Mouse (Mus musculus) R1 (cell line): ENCODE measurements around the gene Psg17.
A peak's percentile ranks its signal among the peaks of the same experiment; 100 is the strongest.
"Not testable (repeated sequence)": the region's sequence is repeated elsewhere in the genome, so short reads cannot be mapped to it uniquely, and the experiment has no call there.

ENCODE experiments used
- DNase-seq: peaks from one replicate; pipeline ENCODE4 v3.0.0-alpha.2; 2018; ENCODE audit warnings: low read depth, low spot score

Gene Psg17

GRCm38 (mm10) chr7:18821507-18821906 lies at the start of gene Psg17:
TSS of gene Psg17 (minus strand) at chr7:18821607.
- no peak for DNase-seq

GRCm38 (mm10) chr7:18871031-18871430 lies 49.6 kb upstream of the Psg17 start, which contains the start of gene Pglyrp1:
TSS of gene Pglyrp1 (plus strand) at chr7:18871331.
- not testable (repeated sequence) for DNase-seq

DNA sequence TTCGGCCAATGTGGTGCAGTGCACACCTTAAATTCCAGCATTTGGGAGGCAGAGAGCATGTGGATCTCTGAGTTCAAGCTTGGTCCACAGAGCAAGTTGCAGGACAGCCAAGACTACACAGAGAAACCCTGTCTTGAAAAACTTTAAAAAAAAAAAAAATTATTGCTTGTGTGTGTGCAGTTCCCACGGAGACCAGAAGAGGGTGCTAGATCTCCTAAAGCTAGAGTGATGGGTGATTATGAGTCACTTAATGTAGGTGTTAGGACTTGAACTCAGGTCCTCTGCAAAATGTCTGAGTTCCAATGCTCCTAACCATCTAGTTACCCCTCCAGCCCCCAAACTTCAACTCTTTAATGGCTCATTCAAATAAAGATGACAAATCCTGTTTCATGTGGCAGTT lies 47.1 kb upstream of the Psg17 start:
- peak; percentile 43 for DNase-seq

GRCm38 (mm10) chr7:18862801-18863200 lies 41.4 kb upstream of the Psg17 start:
- no peak for DNase-seq

DNA sequence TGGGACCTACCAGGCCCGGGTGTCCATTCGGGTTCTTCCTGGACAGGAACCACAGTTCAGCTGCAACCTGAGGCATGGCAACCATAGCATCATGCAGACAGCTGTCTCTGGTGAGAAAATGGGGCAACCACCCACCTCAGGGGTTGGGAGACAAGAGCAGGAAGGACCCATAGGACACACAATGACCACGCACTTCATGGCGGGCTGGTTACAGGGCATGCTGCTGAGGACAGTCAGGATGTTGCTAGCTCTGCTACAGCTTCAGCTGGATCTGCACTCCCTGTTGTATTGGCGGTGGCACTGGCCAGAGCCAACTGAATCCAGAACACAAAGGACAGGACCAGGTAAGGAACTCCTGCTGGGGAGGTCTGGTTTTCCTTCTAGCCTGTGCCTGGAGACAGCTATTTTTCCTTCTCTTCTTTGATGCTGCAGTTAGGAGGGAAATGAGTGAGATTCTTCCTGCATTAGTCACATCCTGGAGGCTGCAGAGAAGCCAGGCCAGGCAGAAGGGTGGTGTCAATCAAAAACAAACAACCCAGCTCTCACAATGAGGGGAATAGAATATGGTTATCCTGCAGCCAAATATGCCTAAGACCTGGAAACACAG lies 37.0 kb upstream of the Psg17 start:
- peak; percentile 78 for DNase-seq

GRCm38 (mm10) chr7:18848395-18848794 lies 27.0 kb upstream of the Psg17 start:
- no peak for DNase-seq

GRCm38 (mm10) chr7:18844811-18845210 lies 23.4 kb upstream of the Psg17 start:
- DNase-seq = peak; percentile 46

- DNase-seq = no peak
These were observed 19.8 kb upstream of the Psg17 start for GRCm38 (mm10) chr7:18841174-18841567.

- peak; percentile 99 for DNase-seq
These were observed 19.2 kb upstream of the Psg17 start for GRCm38 (mm10) chr7:18840386-18841173.

- no peak for DNase-seq
These were observed 18.5 kb upstream of the Psg17 start, which contains the start of gene Mill2 for GRCm38 (mm10) chr7:18839865-18840264. TSS of gene Mill2 (plus strand) at chr7:18839966.

DNA sequence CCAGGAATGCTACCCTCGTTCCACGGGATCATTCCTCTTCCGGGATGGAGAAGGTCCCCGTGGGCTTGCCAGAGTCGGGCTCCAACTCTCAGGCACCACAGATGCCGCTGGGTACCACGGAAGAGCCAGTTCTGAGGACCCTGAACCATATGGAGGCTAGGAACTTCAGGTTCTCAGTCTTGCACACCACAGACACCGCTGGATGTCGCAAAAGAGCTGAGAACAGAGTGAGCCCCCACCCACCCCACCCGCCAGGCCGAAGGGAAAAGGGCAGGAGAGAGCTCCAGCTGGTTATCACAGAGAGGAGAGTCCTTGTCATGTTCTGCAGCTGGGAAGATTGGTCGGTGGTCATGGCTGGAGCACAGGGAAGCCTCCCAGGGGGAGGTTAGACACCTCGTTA lies 10.9 kb upstream of the Psg17 start:
- peak; percentile 36 for DNase-seq

- no peak for DNase-seq
These were observed 8.1 kb upstream of the Psg17 start for GRCm38 (mm10) chr7:18829545-18829944.

DNA sequence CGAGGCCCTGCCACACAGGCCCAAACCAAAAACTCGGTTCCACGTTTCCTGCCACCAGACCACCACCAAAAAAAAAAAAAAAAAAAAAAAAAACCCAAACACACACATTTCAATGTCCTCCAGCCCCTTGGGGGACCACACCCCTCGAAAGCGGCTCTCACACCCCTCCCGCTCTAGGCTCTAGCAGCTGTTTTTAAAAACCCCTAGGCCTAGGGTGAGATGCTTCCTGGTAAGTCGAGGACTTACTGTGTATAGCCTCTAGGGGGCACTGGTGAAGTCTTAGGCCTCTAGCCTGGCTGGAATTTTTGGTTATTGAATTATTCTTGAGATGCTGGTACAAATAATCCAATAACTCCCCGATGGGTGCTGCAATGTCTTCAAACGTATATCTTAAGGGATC lies 7.2 kb upstream of the Psg17 start:
- DNase-seq = peak; percentile 84

GRCm38 (mm10) chr7:18827792-18828546 lies 6.6 kb upstream of the Psg17 start:
- peak; percentile 70 for DNase-seq

DNA sequence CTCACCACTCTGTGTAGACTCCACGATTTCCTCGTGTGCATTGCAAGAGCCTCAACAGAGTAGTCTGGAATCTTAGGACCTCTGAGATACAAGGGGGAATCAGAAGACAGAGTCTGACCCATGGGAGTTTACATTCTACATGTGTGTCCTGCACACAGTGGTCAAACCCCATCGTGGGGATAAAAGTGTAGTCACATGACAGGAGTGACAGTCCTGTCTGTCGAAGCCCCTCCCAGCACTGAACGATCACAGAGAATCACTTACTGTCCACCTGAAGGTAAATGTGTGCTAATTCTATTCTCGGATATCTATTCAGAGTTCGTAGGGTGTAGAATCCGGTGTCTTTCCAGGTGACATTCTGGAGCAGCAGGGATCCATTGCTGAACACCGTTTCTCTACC lies 3.1 kb downstream of the Psg17 start:
- peak; percentile 45 for DNase-seq

GRCm38 (mm10) chr7:18803526-18803925 lies 17.9 kb downstream of the Psg17 start:
- DNase-seq = no peak

DNA sequence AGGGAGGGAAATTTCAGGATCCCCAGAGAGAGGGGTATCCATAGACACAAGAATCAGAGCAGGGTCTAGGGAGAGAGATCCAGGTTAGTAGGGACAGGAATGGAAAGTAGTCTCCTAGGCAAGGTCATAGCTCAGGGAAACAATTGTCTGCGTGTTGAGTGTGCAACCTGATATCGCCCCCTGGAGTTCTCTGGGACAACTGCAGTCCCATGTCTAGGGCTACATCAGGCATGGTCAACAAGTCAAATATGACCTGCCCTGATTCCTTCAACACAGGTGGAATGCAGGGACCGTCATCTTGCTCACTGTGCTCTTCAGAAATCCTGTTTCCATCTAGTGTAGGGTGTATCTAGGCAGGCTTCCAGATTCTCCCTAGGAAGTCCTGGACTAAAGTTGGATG lies 22.3 kb downstream of the Psg17 start:
- DNase-seq = peak; percentile 33

- no peak for DNase-seq
These were observed 23.0 kb downstream of the Psg17 start, which contains the start of gene Psg19 for GRCm38 (mm10) chr7:18798420-18798819. TSS of gene Psg19 (minus strand) at chr7:18798520.

GRCm38 (mm10) chr7:18790671-18791070 lies 30.7 kb downstream of the Psg17 start:
- not testable (repeated sequence) for DNase-seq

DNA sequence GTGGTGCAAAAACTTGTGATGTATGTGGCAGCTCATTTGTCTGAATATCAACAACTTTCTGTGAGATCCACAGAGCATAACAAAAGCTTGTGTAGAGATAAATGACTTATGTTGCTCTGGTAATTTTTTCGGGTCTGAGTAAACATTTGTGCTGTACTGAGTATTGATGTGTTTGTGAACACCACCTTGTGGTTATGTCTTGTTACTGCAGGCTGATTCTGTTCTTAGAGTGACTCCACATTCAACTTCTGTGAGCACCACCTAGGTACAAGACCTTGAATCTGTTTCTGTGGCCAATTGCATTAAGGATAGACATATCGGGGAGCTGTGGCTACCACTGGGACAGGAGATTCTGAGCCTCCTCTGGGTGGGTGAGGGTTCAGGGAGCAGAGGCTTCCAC lies 40.1 kb downstream of the Psg17 start:
- DNase-seq = peak; percentile 38

DNA sequence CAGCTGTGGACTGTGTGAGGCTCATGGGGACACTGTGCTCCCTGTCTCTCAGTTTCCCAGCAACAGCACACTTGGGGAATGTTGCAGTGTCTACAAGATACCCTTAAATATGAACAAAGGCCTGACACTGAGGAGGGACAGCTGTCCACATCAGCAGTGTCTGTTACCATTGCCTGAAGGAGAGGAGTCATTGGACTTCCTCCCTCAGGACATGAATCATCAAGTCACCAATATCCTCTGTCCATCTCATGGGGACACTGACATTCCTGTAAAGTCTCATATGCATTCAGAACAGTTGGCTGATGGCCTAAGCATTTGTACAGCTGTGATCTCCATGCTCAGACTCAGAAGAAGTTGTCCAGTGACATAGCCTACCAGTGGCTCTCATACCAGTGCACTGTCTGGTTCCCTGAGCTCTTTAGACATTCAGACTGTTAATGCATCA lies 42.0 kb downstream of the Psg17 start:
- no peak for DNase-seq
